Mouse (Mus musculus) thymus, postnatal 14 days (tissue): ENCODE results near the gene Il11ra1.
A peak's percentile ranks its signal among the peaks of the same experiment; 100 is the strongest.

Experiments used
- DNase-seq: peaks from one replicate; pipeline ENCODE4 v3.0.0; 2021

The Il11ra1 gene

GRCm38 (mm10) chr4:41711705-41712375 is 12.1 kb downstream of the Il11ra1 start:
- no peak for DNase-seq

- DNase-seq = peak; percentile 36
These were observed 12.8 kb downstream of the Il11ra1 start for GRCm38 (mm10) chr4:41712421-41713196.

GRCm38 (mm10) chr4:41713197-41714067 is 13.6 kb downstream of the Il11ra1 start, which contains the start of gene Rpp25l:
Gene Rpp25l, minus strand, starts transcription at chr4:41713534.
- peak; percentile 88 for DNase-seq

GRCm38 (mm10) chr4:41714276-41714675 is 14.5 kb downstream of the Il11ra1 start:
- DNase-seq = peak; percentile 65

GRCm38 (mm10) chr4:41715082-41715481 is 15.3 kb downstream of the Il11ra1 start:
- no peak for DNase-seq

GRCm38 (mm10) chr4:41715596-41715995 is 15.8 kb downstream of the Il11ra1 start:
- DNase-seq = peak; percentile 57

GRCm38 (mm10) chr4:41716834-41717233 is 17.0 kb downstream of the Il11ra1 start:
- DNase-seq = no peak

- DNase-seq = peak; percentile 85
These were observed 23.1 kb downstream of the Il11ra1 start, which contains the start of gene Dctn3 for GRCm38 (mm10) chr4:41722918-41723351. Gene Dctn3, minus strand, starts transcription at chr4:41723170.

GRCm38 (mm10) chr4:41726826-41727621 is 27.2 kb downstream of the Il11ra1 start:
- no peak for DNase-seq

- DNase-seq = peak; percentile 77
These were observed 31.4 kb downstream of the Il11ra1 start, which contains the start of gene Arid3c for GRCm38 (mm10) chr4:41731052-41731765. Gene Arid3c, minus strand, starts transcription at chr4:41731142.

- peak; percentile 80 for DNase-seq
These were observed 37.9 kb downstream of the Il11ra1 start for GRCm38 (mm10) chr4:41737602-41738255.

GRCm38 (mm10) chr4:41738256-41738603 is 38.4 kb downstream of the Il11ra1 start:
- no peak for DNase-seq

- peak; percentile 7 for DNase-seq
These were observed 39.5 kb downstream of the Il11ra1 start for GRCm38 (mm10) chr4:41739260-41739659.

- peak; percentile 50 for DNase-seq
These were observed 40.8 kb downstream of the Il11ra1 start for GRCm38 (mm10) chr4:41740380-41741157.

- peak; percentile 94 for DNase-seq
These were observed 41.4 kb downstream of the Il11ra1 start for GRCm38 (mm10) chr4:41741158-41741560.

GRCm38 (mm10) chr4:41744131-41744530 is 44.3 kb downstream of the Il11ra1 start:
- DNase-seq = no peak

GRCm38 (mm10) chr4:41745021-41745420 is 45.2 kb downstream of the Il11ra1 start:
- no peak for DNase-seq

- no peak for DNase-seq
These were observed 55.1 kb downstream of the Il11ra1 start, which contains the start of gene Galt for GRCm38 (mm10) chr4:41754797-41755337. Gene Galt, plus strand, starts transcription at chr4:41755228.
